In the genomic region with DNA sequence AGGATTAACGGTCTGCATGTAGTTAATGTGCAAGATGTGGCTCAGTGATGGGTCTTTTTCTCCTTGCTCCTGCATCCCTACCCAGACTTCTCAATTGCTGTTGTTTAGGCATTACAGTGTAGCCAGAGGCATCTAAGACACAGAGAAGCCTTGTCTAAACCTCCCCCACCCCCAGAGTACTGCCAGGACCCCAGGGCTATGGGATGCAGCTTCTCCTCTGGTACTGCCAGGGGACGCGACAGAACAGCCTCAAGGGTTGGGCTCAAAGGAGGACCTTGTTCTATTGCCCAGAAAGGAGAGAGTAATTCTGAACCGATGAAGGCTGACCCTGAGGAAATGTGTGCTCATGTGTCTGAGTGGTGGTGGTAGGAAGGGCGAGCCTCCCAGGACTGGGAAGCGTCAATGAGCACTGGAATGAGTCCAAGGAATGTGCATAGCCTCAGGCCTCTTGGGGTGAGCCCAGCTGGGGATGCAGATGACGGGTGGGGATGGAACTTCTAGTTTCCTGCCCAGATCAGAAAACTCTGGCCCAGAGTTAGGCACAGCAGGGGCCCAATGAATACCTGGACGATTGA, we compare ENCODE assay signal across 8 mouse cellular contexts. TPM values are rescaled to one million over a fixed set of nuclear protein-coding genes. Genes with fewer than 3 reads are reported as not detected.
DNase-seq lines count a peak whose midpoint lies in the region; ATAC-seq and TF ChIP-seq lines count a peak whose summit lies in the region.

No protein-coding gene starts in this region.

- peaks cover 19% of the 10 kb centered on the region for H3K36me3 ChIP-seq in intestine, embryonic 16.5 days (ENCODE audit: control insufficient read depth, insufficient read depth, low read length)
- H3K36me3 ChIP-seq in stomach, embryonic 15.5 days = peaks cover 35% of the 10 kb centered on the region

- H3K27me3 ChIP-seq in intestine, embryonic 16.5 days (replicated peaks; ENCODE audit: control insufficient read depth, insufficient read depth, low read length) = no peaks in the 10 kb centered on the region
- no peaks in the 10 kb centered on the region for H3K27me3 ChIP-seq in stomach, embryonic 15.5 days (replicated peaks)

- peaks cover 7% of the 10 kb centered on the region; the same call in 1 of the 2 replicates for H3K4me1 ChIP-seq in intestine, embryonic 16.5 days (ENCODE audit: control insufficient read depth, insufficient read depth, low read length)
- no peaks in the 10 kb centered on the region for H3K4me1 ChIP-seq in stomach, embryonic 15.5 days

- DNase-seq in left cerebral cortex, postnatal 14 days (ENCODE audit: low spot score in 2 of 2) = peak; percentile 34
- DNase-seq in left cerebral cortex, adult 8-10 months (ENCODE audit: low spot score in 2 of 2) = no peak
- DNase-seq in brain, embryonic 14.5 days (ENCODE audit: low read depth) = peak; percentile 6
- DNase-seq in spleen, postnatal 10 days (ENCODE audit: low spot score in 2 of 2) = no peak
- no peak for DNase-seq in left cerebral cortex, adult 9 months (ENCODE audit: low spot score in 2 of 2)

- peak; percentile 71 for ATAC-seq in intestine, embryonic 16.5 days
- peak; percentile 27; the same call in 1 of the 2 replicates for ATAC-seq in stomach, embryonic 15.5 days (ENCODE audit: insufficient read depth, low FRiP score, low read depth)
- ATAC-seq in monocyte, adult 5-6 weeks (replicated peaks; ENCODE audit: insufficient number of reproducible peaks, low FRiP score, low TSS enrichment, poor library complexity, severe bottlenecking) = no peak

- no peaks in the 10 kb centered on the region for H3K9me3 ChIP-seq in intestine, embryonic 16.5 days (ENCODE audit: control insufficient read depth, low read length)
- H3K9me3 ChIP-seq in stomach, embryonic 15.5 days = no peaks in the 10 kb centered on the region

- H3K4me3 ChIP-seq in intestine, embryonic 16.5 days (ENCODE audit: low read length) = no peak overlapping the region
- H3K4me3 ChIP-seq in stomach, embryonic 15.5 days (replicated peaks) = no peak overlapping the region

- TF ChIP-seq POLR2A in brain, embryonic 14.5 days (IDR thresholded peaks at IDR 0.05; ENCODE audit: borderline replicate concordance, extremely low read depth, insufficient read depth, insufficient read length, poor library complexity, severe bottlenecking) = no peak

- intact Hi-C loops in left cerebral cortex, postnatal 14 days (cut with DNase I) = no loop called here

- WGBS in intestine, embryonic 16.5 days = 58% methylated on average over 8 of the region's 8 CpGs
- 61% methylated on average over 8 of the region's 8 CpGs for WGBS in stomach, embryonic 15.5 days

- no peak overlapping the region for H3K9ac ChIP-seq in intestine, embryonic 16.5 days (ENCODE audit: low read depth, low read length)
- no peak overlapping the region for H3K9ac ChIP-seq in stomach, embryonic 15.5 days

- no peak for TF ChIP-seq CTCF in brain, embryonic 14.5 days (IDR thresholded peaks at IDR 0.05; ENCODE audit: borderline replicate concordance, extremely low read depth, insufficient read depth, insufficient read length)

- H3K4me2 ChIP-seq in intestine, embryonic 16.5 days (ENCODE audit: low read depth, low read length) = no peak overlapping the region
- no peak overlapping the region for H3K4me2 ChIP-seq in stomach, embryonic 15.5 days

- peak overlapping the region; percentile 31; the same call in 1 of the 2 replicates for H3K27ac ChIP-seq in intestine, embryonic 16.5 days (ENCODE audit: low read length)
- H3K27ac ChIP-seq in stomach, embryonic 15.5 days = no peak overlapping the region

RNA-seq across cellular contexts. Expression of a gene that starts 19.1 kb away (rescaled TPM):
- total RNA-seq in left cerebral cortex, postnatal 14 days (2021) = 1 to 10 TPM; 2.6 to 3.3 TPM
- 1 to 10 TPM in 2 of 4 experiments, under 1 TPM in 2; 0.38 to 5.7 (median 1.9) TPM for total RNA-seq in left cerebral cortex, adult 8-10 months (2022)
- polyA plus RNA-seq in brain, embryonic 14.5 days (2012; rRNA removed) = 2.8 and 3.3 TPM in 2 replicates
- 17.8 and 19.4 TPM in 2 replicates for polyA plus RNA-seq in intestine, embryonic 16.5 days (2015; fragmentation: Nextera tagmentation; extraction: Ambion mirVana)
- polyA plus RNA-seq in stomach, embryonic 15.5 days (2015; fragmentation: Nextera tagmentation; extraction: Ambion mirVana) = 21.0 and 23.5 TPM in 2 replicates
- 496 to 674 TPM (median 637 TPM) in 3 replicates for total RNA-seq in monocyte, adult 5-6 weeks (2017)

RNA-seq across cellular contexts. Expression of a gene that starts 25.4 kb away (rescaled TPM):
- total RNA-seq in left cerebral cortex, postnatal 14 days (2021) = 10 to 100 TPM; 59.9 to 60.0 TPM
- 10 to 100 TPM; 51.1 to 77.7 (median 63.9) TPM for total RNA-seq in left cerebral cortex, adult 8-10 months (2022)
- polyA plus RNA-seq in brain, embryonic 14.5 days (2012; rRNA removed) = 95.0 and 105 TPM in 2 replicates
- 69.2 and 78.7 TPM in 2 replicates for polyA plus RNA-seq in intestine, embryonic 16.5 days (2015; fragmentation: Nextera tagmentation; extraction: Ambion mirVana)
- 76.5 and 79.0 TPM in 2 replicates for polyA plus RNA-seq in stomach, embryonic 15.5 days (2015; fragmentation: Nextera tagmentation; extraction: Ambion mirVana)
- total RNA-seq in monocyte, adult 5-6 weeks (2017) = 162 to 264 TPM (median 189 TPM) in 3 replicates

RNA-seq across cellular contexts. Expression of a gene that starts 25.7 kb away (rescaled TPM):
- total RNA-seq in left cerebral cortex, postnatal 14 days (2021) = 10 to 100 TPM; 18.0 to 19.8 TPM
- 10 to 100 TPM; 13.2 to 17.4 (median 16.3) TPM for total RNA-seq in left cerebral cortex, adult 8-10 months (2022)
- polyA plus RNA-seq in brain, embryonic 14.5 days (2012; rRNA removed) = 46.5 and 57.7 TPM in 2 replicates
- 52.6 and 53.9 TPM in 2 replicates for polyA plus RNA-seq in intestine, embryonic 16.5 days (2015; fragmentation: Nextera tagmentation; extraction: Ambion mirVana)
- polyA plus RNA-seq in stomach, embryonic 15.5 days (2015; fragmentation: Nextera tagmentation; extraction: Ambion mirVana) = 44.8 and 47.4 TPM in 2 replicates
- total RNA-seq in monocyte, adult 5-6 weeks (2017) = 6.9 to 12.3 TPM (median 12.0 TPM) in 3 replicates

RNA-seq across cellular contexts. Expression of a gene that starts 33.6 kb away (rescaled TPM):
- 10 to 100 TPM; 97.0 to 98.5 TPM for total RNA-seq in left cerebral cortex, postnatal 14 days (2021)
- total RNA-seq in left cerebral cortex, adult 8-10 months (2022) = 10 to 100 TPM; 77.6 to 83.2 (median 81.1) TPM
- polyA plus RNA-seq in brain, embryonic 14.5 days (2012; rRNA removed) = 61.1 and 87.9 TPM in 2 replicates
- polyA plus RNA-seq in intestine, embryonic 16.5 days (2015; fragmentation: Nextera tagmentation; extraction: Ambion mirVana) = 1.1 and 1.3 TPM in 2 replicates
- 3.0 and 3.5 TPM in 2 replicates for polyA plus RNA-seq in stomach, embryonic 15.5 days (2015; fragmentation: Nextera tagmentation; extraction: Ambion mirVana)
- 0.78 to 1.3 TPM in 2 of 3 replicates, not detected in the other for total RNA-seq in monocyte, adult 5-6 weeks (2017)

RNA-seq across cellular contexts. Expression of a gene that starts 38.1 kb away (rescaled TPM):
- 1 to 10 TPM; 1.5 to 3.3 TPM for total RNA-seq in left cerebral cortex, postnatal 14 days (2021)
- 1 to 10 TPM; 2.1 to 6.1 (median 3.6) TPM for total RNA-seq in left cerebral cortex, adult 8-10 months (2022)
- 4.1 and 4.3 TPM in 2 replicates for polyA plus RNA-seq in brain, embryonic 14.5 days (2012; rRNA removed)
- 37.3 and 43.6 TPM in 2 replicates for polyA plus RNA-seq in intestine, embryonic 16.5 days (2015; fragmentation: Nextera tagmentation; extraction: Ambion mirVana)
- polyA plus RNA-seq in stomach, embryonic 15.5 days (2015; fragmentation: Nextera tagmentation; extraction: Ambion mirVana) = 20.2 and 21.4 TPM in 2 replicates
- total RNA-seq in monocyte, adult 5-6 weeks (2017) = 140 to 403 TPM (median 154 TPM) in 3 replicates

Comparison
In these comparisons a context has a peak if more than half of its experiments do, and no peak if none do; other contexts are left out.
1. DNase-seq: peak in left cerebral cortex, postnatal 14 days (2 of 2) and brain, embryonic 14.5 days (single experiment); none in left cerebral cortex, adult 8-10 months (0 of 2), spleen, postnatal 10 days (0 of 2) and left cerebral cortex, adult 9 months (0 of 2).
2. RNA of a gene that starts 19.1 kb away (total RNA-seq): 496 to 674 TPM in monocyte, adult 5-6 weeks; 2.6 to 3.3 TPM in left cerebral cortex, postnatal 14 days and 0.38 to 5.7 TPM in left cerebral cortex, adult 8-10 months; every median in the first group is over 10 times any median in the second.